Mouse (Mus musculus) megakaryocyte, embryonic 14.5 days (primary cell): ENCODE measurements around the gene Nrf1. TPM values are rescaled to one million over a fixed set of nuclear protein-coding genes. Genes with fewer than 3 reads are reported as not detected.
A peak's percentile ranks its signal among the peaks of the same experiment; 100 is the strongest.

ENCODE experiments used
- H3K27me3 ChIP-seq: replicated peaks from 2 replicates; pipeline ENCODE3; 2012; ENCODE audit warnings: inconsistent platforms
- H3K36me3 ChIP-seq: replicated peaks from 2 replicates; pipeline ENCODE3; 2012; ENCODE audit warnings: low read length, inconsistent platforms, mixed read lengths
- H3K4me1 ChIP-seq: 2 replicates; pipeline ENCODE4 v1.6.1; 2012; ENCODE audit warnings: inconsistent platforms
- H3K4me3 ChIP-seq: replicated peaks from 2 replicates; pipeline ENCODE3; 2012; ENCODE audit warnings: moderate library complexity, mild to moderate bottlenecking, inconsistent platforms
- H3K9me3 ChIP-seq: 2 replicates; pipeline ENCODE4 v1.6.1; 2012; ENCODE audit warnings: inconsistent platforms
- FLI1 ChIP-seq: IDR thresholded peaks from 2 replicates; pipeline ENCODE4 v1.6.1; 2012; ENCODE audit warnings: low read length, inconsistent platforms, mixed read lengths
- GATA1 ChIP-seq: IDR thresholded peaks from 3 replicates; pipeline ENCODE4 v1.6.1; 2012; ENCODE audit warnings: mixed read lengths, low read length, inconsistent platforms, borderline replicate concordance
- polyA plus RNA-seq: library from polyadenylated mRNA; stranded (reverse); fragments of >175 nt; gene quantifications from 2 replicates; pipeline ENCODE4 v1.2.3, GENCODE M21; 2012; ENCODE audit warnings: low replicate concordance; ENCODE audit not compliant: insufficient read depth

The Nrf1 gene
- polyA plus RNA-seq, 1 experiment = 7.3 TPM

DNA sequence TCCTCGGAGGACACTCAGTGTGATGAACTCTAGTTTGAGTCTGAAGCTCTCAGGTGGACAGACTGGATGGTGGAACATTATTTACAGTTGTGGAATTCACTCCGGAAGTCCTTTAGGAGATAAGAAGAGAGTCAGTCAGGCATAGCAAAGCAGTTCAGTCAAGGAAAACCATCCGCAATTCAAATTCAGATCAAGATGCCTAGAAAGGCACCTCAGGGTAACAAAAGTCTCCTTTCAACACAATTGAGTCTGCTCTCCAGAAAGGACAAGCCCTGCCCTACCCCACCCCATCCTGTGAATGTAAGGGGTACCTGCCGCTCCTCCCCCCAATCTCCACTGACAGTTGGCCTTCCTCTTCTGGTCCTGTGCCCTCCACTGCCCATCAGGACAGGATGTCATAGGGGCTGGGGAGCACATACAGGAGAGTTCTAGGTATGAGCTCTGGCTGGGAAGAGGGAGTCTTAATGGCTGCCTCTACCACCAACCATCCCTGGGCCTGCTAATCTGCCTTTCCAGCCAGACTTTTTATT, 111.8 kb downstream of the Nrf1 start:
- H3K4me1 ChIP-seq = peaks cover 33% of the 10 kb centered on the region
- peaks cover 53% of the 10 kb centered on the region for H3K27me3 ChIP-seq
- peaks cover 5% of the 10 kb centered on the region for H3K36me3 ChIP-seq
- TF ChIP-seq GATA1 (no peak), FLI1 (no peak)
- H3K4me3 ChIP-seq = no peak overlapping the region
- no peaks in the 10 kb centered on the region for H3K9me3 ChIP-seq

DNA sequence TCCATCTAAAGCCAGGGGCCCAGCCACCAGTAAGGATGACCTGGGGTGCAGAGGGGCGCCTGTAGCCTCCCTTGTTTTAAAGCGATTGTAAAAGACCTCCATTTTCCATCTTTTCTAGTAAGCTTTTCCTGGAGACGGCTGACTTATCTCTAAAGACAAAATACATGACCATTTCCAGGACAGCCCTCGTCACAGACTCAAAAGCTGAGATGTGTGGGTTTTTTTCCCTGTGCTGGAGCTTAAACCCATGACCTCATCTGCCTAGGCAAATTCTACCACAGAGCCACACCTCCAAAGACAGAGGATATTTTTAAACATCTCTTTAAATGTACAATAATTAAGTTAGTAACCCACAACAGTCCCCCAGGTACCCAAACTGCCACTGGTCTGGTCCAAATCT, 112.6 kb downstream of the Nrf1 start:
- peaks cover 58% of the 10 kb centered on the region for H3K27me3 ChIP-seq
- no peaks in the 10 kb centered on the region for H3K9me3 ChIP-seq
- no peaks in the 10 kb centered on the region for H3K36me3 ChIP-seq
- no peak for TF ChIP-seq GATA1
- no peak for TF ChIP-seq FLI1
- H3K4me3 ChIP-seq = no peak overlapping the region
- H3K4me1 ChIP-seq = peaks cover 33% of the 10 kb centered on the region

- TF ChIP-seq GATA1 (no peak), FLI1 (no peak)
- no peaks in the 10 kb centered on the region for H3K36me3 ChIP-seq
- peaks cover 70% of the 10 kb centered on the region for H3K27me3 ChIP-seq
Measured at GRCm38 (mm10) chr6:30161618-30162017, 113.8 kb downstream of the Nrf1 start.

DNA sequence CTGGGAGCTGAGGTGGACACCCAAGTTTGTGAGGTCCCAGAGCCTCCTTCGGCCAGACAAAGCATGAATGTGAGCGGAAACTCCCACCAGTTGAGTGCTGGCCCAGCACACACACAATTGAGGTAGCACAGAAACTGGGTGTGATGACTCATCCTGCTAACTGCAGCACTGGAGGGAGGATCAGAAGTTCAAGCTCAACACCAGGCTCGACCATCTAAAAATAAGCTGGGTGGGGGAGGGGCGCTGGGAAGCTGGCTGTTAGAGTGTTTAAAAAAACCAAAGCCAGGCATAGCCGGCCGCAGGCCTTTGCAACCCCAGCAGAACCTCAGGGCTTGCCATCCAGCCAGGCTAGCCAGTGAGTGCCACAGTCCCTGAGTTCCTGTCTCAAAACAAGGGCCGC, 114.3 kb downstream of the Nrf1 start:
- Histone ChIP-seq H3K27me3 (peaks cover 75% of the 10 kb centered on the region), H3K4me1 (peaks cover 49% of the 10 kb centered on the region), H3K4me3 (no peak overlapping the region), H3K36me3 (no peaks in the 10 kb centered on the region), H3K9me3 (no peaks in the 10 kb centered on the region)
- no peak for TF ChIP-seq GATA1
- TF ChIP-seq FLI1 = no peak

More at GRCm38 (mm10) chr6:30161618-30162017, 113.8 kb downstream of the Nrf1 start:
- Histone ChIP-seq H3K4me1 (peaks cover 44% of the 10 kb centered on the region), H3K4me3 (no peak overlapping the region), H3K9me3 (no peaks in the 10 kb centered on the region)

- H3K4me3 ChIP-seq = no peak overlapping the region
- H3K4me1 ChIP-seq = peaks cover 36% of the 10 kb centered on the region
- no peak for TF ChIP-seq FLI1
- TF ChIP-seq GATA1 = no peak
- H3K36me3 ChIP-seq = no peaks in the 10 kb centered on the region
- H3K27me3 ChIP-seq = peaks cover 90% of the 10 kb centered on the region
- no peaks in the 10 kb centered on the region for H3K9me3 ChIP-seq
Measured at GRCm38 (mm10) chr6:30166349-30166748, 118.6 kb downstream of the Nrf1 start.

DNA sequence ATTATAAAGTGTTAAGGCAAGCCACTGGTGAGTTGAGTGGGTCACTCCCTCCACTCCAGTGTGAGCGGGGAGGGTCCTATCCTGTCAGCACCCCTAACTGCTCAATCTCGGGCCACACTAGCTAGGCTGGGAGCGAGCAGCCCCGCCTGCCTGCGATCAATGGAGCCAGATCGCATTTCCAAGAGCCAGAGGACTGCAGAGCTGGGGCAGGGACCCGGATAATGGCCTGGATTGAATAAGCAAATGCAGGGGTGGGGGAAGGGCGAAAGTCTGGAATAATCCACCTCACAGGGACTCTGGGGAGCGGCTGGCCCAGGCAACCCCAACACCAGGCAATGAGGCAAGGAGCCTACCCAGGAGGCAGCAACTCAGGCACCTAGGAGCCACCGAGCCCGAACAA, 119.4 kb downstream of the Nrf1 start:
- Histone ChIP-seq H3K36me3 (no peaks in the 10 kb centered on the region), H3K4me1 (peaks cover 33% of the 10 kb centered on the region), H3K27me3 (peaks cover 93% of the 10 kb centered on the region), H3K4me3 (no peak overlapping the region), H3K9me3 (no peaks in the 10 kb centered on the region)
- TF ChIP-seq FLI1 (no peak), GATA1 (no peak)

GRCm38 (mm10) chr6:30168275-30168674, 120.5 kb downstream of the Nrf1 start:
- H3K4me1 ChIP-seq = peaks cover 35% of the 10 kb centered on the region
- no peak overlapping the region for H3K4me3 ChIP-seq
- H3K27me3 ChIP-seq = peaks cover 93% of the 10 kb centered on the region
- no peak for TF ChIP-seq GATA1
- no peak for TF ChIP-seq FLI1
- no peaks in the 10 kb centered on the region for H3K9me3 ChIP-seq
- no peaks in the 10 kb centered on the region for H3K36me3 ChIP-seq

DNA sequence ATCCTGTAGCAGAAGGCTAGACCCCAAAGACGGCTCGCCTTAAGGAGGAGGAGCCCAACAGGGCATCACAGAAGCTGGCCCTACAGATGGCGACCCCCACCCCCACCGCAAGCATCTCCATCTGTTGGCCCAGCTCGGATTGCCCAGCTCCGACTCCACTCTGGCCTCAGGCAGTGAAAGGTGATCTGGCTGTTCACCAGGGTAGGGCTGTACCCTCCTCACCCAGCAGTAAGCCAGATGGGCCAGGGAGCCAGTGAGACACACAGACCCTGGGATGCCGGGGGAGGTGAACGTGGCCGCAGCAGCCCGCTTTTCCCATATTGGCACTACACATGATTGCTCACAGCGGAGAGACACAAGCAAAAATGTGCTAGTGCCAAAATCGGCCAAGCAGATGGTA, 121.4 kb downstream of the Nrf1 start:
- peaks cover 96% of the 10 kb centered on the region for H3K27me3 ChIP-seq
- no peaks in the 10 kb centered on the region for H3K36me3 ChIP-seq
- no peaks in the 10 kb centered on the region for H3K9me3 ChIP-seq
- TF ChIP-seq FLI1 (no peak), GATA1 (no peak)
- H3K4me3 ChIP-seq = no peak overlapping the region
- peaks cover 44% of the 10 kb centered on the region for H3K4me1 ChIP-seq

- no peak for TF ChIP-seq GATA1
- no peak for TF ChIP-seq FLI1
- Histone ChIP-seq H3K4me1 (peaks cover 58% of the 10 kb centered on the region), H3K9me3 (no peaks in the 10 kb centered on the region), H3K36me3 (no peaks in the 10 kb centered on the region), H3K4me3 (peak overlapping the region; percentile 15), H3K27me3 (peaks cover 100% of the 10 kb centered on the region)
Measured at GRCm38 (mm10) chr6:30171226-30171625, 123.4 kb downstream of the Nrf1 start.

DNA sequence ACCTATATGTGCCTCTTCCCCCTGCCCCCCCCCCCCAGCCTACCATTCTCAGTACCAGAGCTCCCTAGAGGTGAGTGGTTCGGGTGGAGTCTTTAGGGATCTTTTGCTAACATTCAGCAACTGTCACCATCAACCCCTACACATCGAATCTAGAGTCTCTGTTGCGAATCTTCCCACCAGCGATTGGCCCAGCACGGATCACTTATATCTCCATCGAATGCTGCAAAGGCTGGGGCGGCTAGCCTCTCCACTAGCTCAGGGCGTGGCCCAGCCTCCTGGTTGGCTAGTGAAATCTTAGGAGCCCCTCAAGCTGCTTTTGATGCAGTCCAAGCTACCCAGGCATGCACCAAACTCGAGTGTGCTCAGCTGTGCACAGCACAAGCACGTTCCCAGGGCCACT, 124.2 kb downstream of the Nrf1 start:
- no peak overlapping the region for H3K4me3 ChIP-seq
- H3K27me3 ChIP-seq = peaks cover 100% of the 10 kb centered on the region
- no peak for TF ChIP-seq FLI1
- TF ChIP-seq GATA1 = no peak
- H3K36me3 ChIP-seq = no peaks in the 10 kb centered on the region
- H3K4me1 ChIP-seq = peaks cover 56% of the 10 kb centered on the region
- no peaks in the 10 kb centered on the region for H3K9me3 ChIP-seq

- Histone ChIP-seq H3K36me3 (no peaks in the 10 kb centered on the region), H3K9me3 (no peaks in the 10 kb centered on the region), H3K27me3 (peaks cover 100% of the 10 kb centered on the region), H3K4me3 (no peak overlapping the region), H3K4me1 (peaks cover 57% of the 10 kb centered on the region)
- no peak for TF ChIP-seq FLI1
- no peak for TF ChIP-seq GATA1
Measured at GRCm38 (mm10) chr6:30172441-30172819, 124.6 kb downstream of the Nrf1 start.
